Mouse (Mus musculus) lung, embryonic 14.5 days (tissue): ENCODE data around the gene Mb21d2. TPM values are rescaled to one million over a fixed set of nuclear protein-coding genes. Genes with fewer than 3 reads are reported as not detected.

Source experiments
- ATAC-seq: fragments of 200-750 bp; cut with Nextera tagmentation; 2 replicates; pipeline ENCODE4 v1.8.0; 2017; ENCODE audit warnings: mild to moderate bottlenecking, moderate TSS enrichment, moderate library complexity; ENCODE audit not compliant: insufficient read depth
- DNase-seq: peaks from one replicate; pipeline ENCODE4 v3.0.0-alpha.2; 2015
- H3K27ac ChIP-seq: fragments of 300-500 bp; sonication (generic); 2 replicates; pipeline ENCODE4 v1.5.1; 2014; ENCODE audit warnings: low read depth, mild to moderate bottlenecking, moderate library complexity
- H3K27me3 ChIP-seq: fragments of 300-500 bp; sonication (generic); 2 replicates; pipeline ENCODE4 v1.6.1; 2014; ENCODE audit warnings: low read length, control low read depth; ENCODE audit not compliant: insufficient read depth
- H3K36me3 ChIP-seq: fragments of 300-500 bp; sonication (generic); 2 replicates; pipeline ENCODE4 v1.6.1; 2014; ENCODE audit warnings: control low read depth; ENCODE audit not compliant: insufficient read depth
- H3K4me1 ChIP-seq: fragments of 300-500 bp; sonication (generic); 2 replicates; pipeline ENCODE4 v1.6.1; 2014; ENCODE audit warnings: antibody characterized with exemption, control low read depth; ENCODE audit not compliant: insufficient read depth
- H3K4me2 ChIP-seq: fragments of 300-500 bp; sonication (generic); 2 replicates; pipeline ENCODE4 v1.6.1; 2014; ENCODE audit warnings: mild to moderate bottlenecking
- H3K4me3 ChIP-seq: fragments of 300-500 bp; sonication (generic); 2 replicates; pipeline ENCODE4 v1.5.1; 2014; ENCODE audit warnings: low read depth, low read length
- H3K9ac ChIP-seq: fragments of 300-500 bp; sonication (generic); 2 replicates; pipeline ENCODE4 v1.6.1; 2014
- H3K9me3 ChIP-seq: fragments of 300-500 bp; sonication (generic); 2 replicates; pipeline ENCODE4 v1.6.1; 2016; ENCODE audit warnings: low read depth, low read length, control low read depth
- CTCF ChIP-seq: IDR thresholded peaks from 2 replicates; pipeline ENCODE4 v1.5.1; 2016; ENCODE audit warnings: antibody characterized with exemption, low read depth
- WGBS: fragments of 180-500 bp; shearing (Covaris S2); extraction: QIAGEN DNeasy Blood & Tissue Kit; methylation state at CpG from one replicate; pipeline ENCODE4 v1.1.7; 2014; 5-methylcytosine and 5-hydroxymethylcytosine counted together
- polyA plus RNA-seq: library from polyadenylated mRNA; unstranded; fragments of >200 nt; fragmentation: Nextera tagmentation; extraction: Ambion mirVana; gene quantifications from 2 replicates; pipeline ENCODE4 v1.2.1, GENCODE M21; 2014

Gene Mb21d2
- polyA plus RNA-seq, 1 experiment from 2014 or later: 7.3 TPM

DNA sequence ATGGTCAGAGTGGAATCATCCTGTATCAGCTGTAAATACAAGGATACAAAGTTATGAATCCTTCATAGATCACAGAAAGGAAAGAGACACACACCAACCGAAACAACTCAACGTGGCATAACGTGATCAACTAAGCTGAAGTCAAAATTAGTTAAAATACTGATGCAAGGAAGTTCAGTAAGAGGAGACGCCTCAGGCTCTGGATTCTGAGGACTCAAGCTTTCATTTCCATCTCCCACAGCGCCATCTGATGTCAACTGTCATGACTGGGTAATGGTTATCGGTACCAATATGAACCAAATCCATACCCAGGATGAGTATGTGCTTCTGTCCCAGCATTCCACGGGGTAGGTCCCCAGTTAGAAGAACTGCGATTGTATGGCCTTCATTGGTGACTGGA lies 104.7 kb downstream of the Mb21d2 start:
- Histone ChIP-seq H3K27ac (no peak overlapping the region), H3K9ac (no peak overlapping the region), H3K4me3 (no peak overlapping the region), H3K27me3 (no peaks in the 10 kb centered on the region), H3K36me3 (peaks cover 13% of the 10 kb centered on the region; the same call in 1 of the 2 replicates), H3K9me3 (no peaks in the 10 kb centered on the region), H3K4me2 (no peak overlapping the region), H3K4me1 (no peaks in the 10 kb centered on the region)
- no peak for ATAC-seq
- TF ChIP-seq CTCF: no peak
- DNase-seq: no peak
- 87% methylated on average over 8 of the region's 8 CpGs for WGBS

DNA sequence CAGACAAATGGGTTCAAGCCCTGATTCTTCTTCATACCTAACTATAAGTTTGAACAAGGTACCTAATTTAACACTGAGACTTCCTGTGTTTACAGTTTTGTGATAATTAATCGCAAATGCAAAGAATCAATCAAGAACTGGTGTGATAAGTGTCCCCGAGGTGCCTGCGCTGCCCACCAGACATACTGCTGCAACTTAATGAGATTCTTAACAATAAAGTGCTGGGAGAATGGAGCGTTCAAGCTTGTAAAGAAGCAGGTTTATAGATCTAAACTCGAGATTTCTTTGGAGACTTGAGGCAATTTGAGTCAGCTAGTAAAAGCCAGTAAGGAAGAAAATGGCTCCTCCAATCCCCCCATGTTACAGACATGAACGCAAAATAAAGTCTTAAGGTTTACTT lies 107.7 kb downstream of the Mb21d2 start:
- no peak for ATAC-seq
- Histone ChIP-seq H3K9me3 (no peaks in the 10 kb centered on the region), H3K4me2 (no peak overlapping the region), H3K9ac (no peak overlapping the region), H3K4me3 (no peak overlapping the region), H3K36me3 (0 out of 2 replicates have a peak, but pooled peaks cover 2% of the 10 kb centered on the region), H3K27ac (no peak overlapping the region), H3K4me1 (no peaks in the 10 kb centered on the region), H3K27me3 (no peaks in the 10 kb centered on the region)
- WGBS: 75% methylated on average over 6 of the region's 6 CpGs
- DNase-seq: no peak
- no peak for TF ChIP-seq CTCF

DNA sequence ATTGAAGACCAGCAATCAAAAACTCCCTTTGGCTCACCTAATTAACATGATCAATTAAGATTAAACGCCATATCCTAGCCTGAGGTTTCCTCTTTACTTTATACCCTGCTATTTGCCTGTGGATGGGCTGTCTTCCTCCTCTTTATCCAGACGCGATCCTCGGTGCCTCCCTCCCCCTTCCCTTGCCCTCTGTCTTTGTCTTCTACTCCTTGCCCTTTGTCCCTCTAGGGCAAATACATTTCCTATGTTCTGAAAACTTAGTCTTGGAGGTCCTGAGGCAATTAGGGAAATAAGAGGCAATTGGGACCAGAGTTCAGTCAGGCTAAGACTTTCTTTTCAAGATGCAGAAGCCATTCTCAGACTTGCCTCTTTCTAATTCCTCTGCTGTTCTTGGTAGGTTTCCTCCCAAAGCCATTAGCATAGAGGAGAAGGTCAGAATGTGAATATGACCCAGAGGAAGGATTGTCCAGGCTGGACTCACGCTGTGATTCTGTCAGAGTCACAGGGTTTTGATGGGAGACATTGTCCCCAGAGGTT lies 110.7 kb downstream of the Mb21d2 start:
- Histone ChIP-seq H3K27ac (no peak overlapping the region), H3K9me3 (no peaks in the 10 kb centered on the region), H3K36me3 (no peaks in the 10 kb centered on the region), H3K9ac (no peak overlapping the region), H3K4me2 (no peak overlapping the region), H3K27me3 (no peaks in the 10 kb centered on the region), H3K4me1 (no peaks in the 10 kb centered on the region), H3K4me3 (no peak overlapping the region)
- no peak for ATAC-seq
- DNase-seq: no peak
- TF ChIP-seq CTCF: no peak
- WGBS: 55% methylated on average over 5 of the region's 5 CpGs

DNA sequence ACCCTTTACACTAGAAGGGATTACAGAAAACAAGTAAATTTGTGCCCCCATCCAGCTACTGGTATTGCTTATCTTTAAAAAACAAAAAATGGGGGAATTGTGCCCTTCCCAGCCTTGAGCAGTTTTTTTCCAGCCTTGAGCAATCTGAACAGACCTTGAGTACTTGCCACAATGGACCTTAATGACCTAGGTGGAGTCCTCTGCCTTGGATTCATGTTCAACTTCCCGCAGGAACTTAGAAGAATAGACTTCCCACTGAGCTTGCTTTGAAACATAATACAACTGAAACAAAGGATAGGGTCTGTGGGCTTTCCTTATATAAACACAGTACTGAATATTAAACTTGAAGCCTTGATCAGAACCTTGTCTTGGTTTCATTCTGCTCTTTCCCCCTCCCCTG lies 116.2 kb downstream of the Mb21d2 start:
- TF ChIP-seq CTCF: no peak
- Histone ChIP-seq H3K4me2 (no peak overlapping the region), H3K4me3 (no peak overlapping the region), H3K27me3 (no peaks in the 10 kb centered on the region), H3K9ac (no peak overlapping the region), H3K27ac (no peak overlapping the region), H3K9me3 (no peaks in the 10 kb centered on the region), H3K4me1 (no peaks in the 10 kb centered on the region), H3K36me3 (no peaks in the 10 kb centered on the region)
- 79% methylated on average over 1 of the region's 1 CpGs for WGBS
- DNase-seq (no peak), ATAC-seq (no peak)

DNA sequence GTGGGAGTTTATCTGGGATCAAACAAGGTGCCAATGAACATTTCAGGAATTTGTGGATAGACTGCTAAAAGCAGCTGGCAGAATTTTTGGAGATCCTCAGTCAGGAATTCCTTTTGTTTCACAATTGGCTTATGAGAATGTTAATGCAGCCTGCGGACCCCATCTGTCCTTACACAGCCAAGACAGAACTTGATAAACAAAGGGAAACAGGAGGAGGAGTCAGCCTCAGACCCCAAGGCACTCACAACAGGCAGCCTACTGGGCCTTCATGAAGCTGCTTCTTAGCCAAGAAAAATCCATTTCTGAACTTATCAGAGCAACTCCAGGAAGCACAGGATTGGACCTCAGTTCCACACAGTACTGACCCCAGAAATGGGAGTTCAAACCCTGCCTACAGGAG lies 120.4 kb downstream of the Mb21d2 start:
- ATAC-seq: peak; percentile 88
- H3K4me3 ChIP-seq: no peak overlapping the region
- no peak overlapping the region for H3K27ac ChIP-seq

DNA sequence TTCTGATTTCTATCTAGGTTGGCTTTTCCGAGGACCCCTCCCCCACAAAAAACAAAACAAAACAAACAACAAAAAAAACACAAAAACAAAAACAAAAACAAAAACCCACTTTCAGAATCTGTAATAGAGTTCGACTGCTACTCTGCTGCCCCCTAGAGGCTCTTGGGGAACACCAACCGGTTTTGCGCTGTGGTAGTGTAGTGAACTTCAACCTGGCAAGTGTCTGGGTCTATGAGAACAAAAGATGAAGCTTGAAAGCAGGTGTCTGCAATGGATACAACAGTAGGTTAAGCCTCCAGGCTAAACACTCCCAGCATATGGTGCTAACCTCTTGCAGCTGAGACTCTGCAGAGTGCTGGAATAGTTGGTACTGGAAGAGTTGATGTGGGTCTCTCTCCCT lies 136.4 kb downstream of the Mb21d2 start:
- ATAC-seq (no peak), DNase-seq (peak; percentile 80)
- Histone ChIP-seq H3K27ac (no peak overlapping the region), H3K36me3 (no peaks in the 10 kb centered on the region), H3K27me3 (no peaks in the 10 kb centered on the region), H3K9me3 (no peaks in the 10 kb centered on the region), H3K4me3 (no peak overlapping the region), H3K4me2 (no peak overlapping the region), H3K4me1 (no peaks in the 10 kb centered on the region), H3K9ac (no peak overlapping the region)
- peak; percentile 76 for TF ChIP-seq CTCF
- 7% methylated on average over 4 of the region's 4 CpGs for WGBS

More for the DNA sequence above, 120.4 kb downstream of the Mb21d2 start:
- Histone ChIP-seq H3K27me3 (no peaks in the 10 kb centered on the region), H3K4me1 (no peaks in the 10 kb centered on the region), H3K9me3 (no peaks in the 10 kb centered on the region), H3K4me2 (no peak overlapping the region), H3K36me3 (no peaks in the 10 kb centered on the region), H3K9ac (no peak overlapping the region)
- peak; percentile 64 for DNase-seq
- no peak for TF ChIP-seq CTCF
- 15% methylated on average over 1 of the region's 1 CpGs for WGBS

Other genes with a start within 250 kb of the Mb21d2 start
- 1.6 TPM in 2 replicates for gene Fgf12, start 176.6 kb downstream of the Mb21d2 start, polyA plus RNA-seq